Mouse (Mus musculus) cortical plate, adult 2 months (tissue): ENCODE measurements at regions not wholly inside any gene's neighbourhood (a gene's known extent, or its start where the extent isn't known, plus 50 kb on each side); places are given as distances from the start of the nearest gene placed in this dataset.

Source experiments
- CTCF ChIP-seq: fragments of 200-500 bp; IDR thresholded peaks from 2 replicates; pipeline ENCODE4 v1.5.1; 2011; ENCODE audit warnings: mild to moderate bottlenecking, control low read depth, low read length; ENCODE audit not compliant: insufficient read depth; ENCODE audit errors: extremely low read depth
- POLR2A ChIP-seq: fragments of 200-500 bp; IDR thresholded peaks from 2 replicates; pipeline ENCODE4 v1.6.1; 2011; ENCODE audit warnings: mild to moderate bottlenecking, low read length, control low read depth; ENCODE audit not compliant: insufficient read depth; ENCODE audit errors: extremely low read depth

DNA sequence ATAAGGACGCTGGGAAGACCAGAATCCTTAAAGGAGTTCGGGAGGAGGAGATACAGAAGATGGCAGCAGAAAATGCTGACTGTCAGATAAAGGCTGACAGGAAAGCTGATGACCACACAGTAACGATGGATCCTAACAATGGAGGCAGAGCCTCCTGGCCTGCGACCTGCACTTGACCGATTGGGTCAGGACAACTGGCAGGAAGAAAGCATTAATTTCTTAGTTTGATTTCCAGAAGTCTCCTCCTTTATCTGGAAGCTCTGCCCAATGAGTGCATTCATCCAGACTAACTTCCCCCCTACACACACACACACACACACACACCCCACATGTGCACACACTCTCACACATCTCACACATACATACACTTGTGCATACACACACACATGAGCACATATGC lies 128.6 kb downstream of the Zfp706 start:
- no peak for TF ChIP-seq CTCF
- no peak for TF ChIP-seq POLR2A
